Mouse (Mus musculus): ENCODE data around the gene Tspan12. TPM values are rescaled to one million over a fixed set of nuclear protein-coding genes. Genes with fewer than 3 reads are reported as not detected.

Gene Tspan12
- polyA plus RNA-seq (2014; fragmentation: Illumina TruSeq; extraction: RNeasy Lipid Tissue Mini Kit (QIAGEN cat#74804); ENCODE audit: low replicate concordance), result 64.0 TPM

DNA sequence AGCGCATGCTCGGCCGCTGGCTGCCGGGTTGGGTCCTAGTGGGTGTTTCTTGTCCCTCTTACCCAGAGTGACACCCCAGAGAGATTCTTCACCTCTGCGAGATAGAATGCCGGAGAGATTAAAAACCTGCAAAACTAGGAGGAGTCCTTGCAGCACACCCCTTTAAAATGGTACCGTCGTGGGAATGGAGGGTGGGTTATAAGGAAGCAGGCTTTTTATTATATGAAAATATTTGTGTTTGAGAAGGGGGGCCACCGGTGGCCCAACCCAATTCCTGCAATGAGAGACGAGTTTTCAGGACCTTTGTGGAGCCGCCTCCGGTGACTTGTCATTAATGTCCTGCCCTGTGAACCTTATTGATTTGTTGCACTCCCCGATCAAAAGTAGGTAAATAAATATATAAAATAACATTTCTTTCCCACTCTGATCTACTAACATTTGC, at the start of gene Tspan12:
TSS of gene Tspan12 (minus strand) at position 172 of the 442 bp plus-strand sequence.

Other genes with a start within 250 kb of the Tspan12 start
- gene Ing3, start 97.1 kb upstream of the Tspan12 start, polyA plus RNA-seq (2014; fragmentation: Illumina TruSeq; extraction: RNeasy Lipid Tissue Mini Kit (QIAGEN cat#74804); ENCODE audit: low replicate concordance), result 28.0 TPM
- 25.9 TPM for gene Cped1, start 133.4 kb upstream of the Tspan12 start, polyA plus RNA-seq (2014; fragmentation: Illumina TruSeq; extraction: RNeasy Lipid Tissue Mini Kit (QIAGEN cat#74804); ENCODE audit: low replicate concordance)